Mouse (Mus musculus): ENCODE results near the gene Wwox. TPM values are rescaled to one million over a fixed set of nuclear protein-coding genes. Genes with fewer than 3 reads are reported as not detected.

Wwox gene
- polyA plus RNA-seq, 1 experiment from 2014 or later, result 13.8 TPM

GRCm38 (mm10) chr8:114548837-114549236, 109.4 kb downstream of the Wwox start:
- no peak overlapping the region for H3K9ac ChIP-seq (replicated peaks; ENCODE audit: low read depth, low read length)
- no peaks in the 10 kb centered on the region for H3K36me3 ChIP-seq (ENCODE audit: control insufficient read depth, insufficient read depth, low read length)
- H3K9me3 ChIP-seq (ENCODE audit: control insufficient read depth, low read length), result no peaks in the 10 kb centered on the region
- no peak for ATAC-seq (ENCODE audit: low read depth)
- no peaks in the 10 kb centered on the region for H3K4me1 ChIP-seq (ENCODE audit: control insufficient read depth, insufficient read depth, low read length)
- no peak overlapping the region for H3K4me3 ChIP-seq (ENCODE audit: low read depth, low read length)
- H3K4me2 ChIP-seq (ENCODE audit: low read depth, low read length), result no peak overlapping the region
- no peak overlapping the region for H3K27ac ChIP-seq (ENCODE audit: low read depth, low read length)
- H3K27me3 ChIP-seq (ENCODE audit: control insufficient read depth, insufficient read depth, low read length), result no peaks in the 10 kb centered on the region
- 88% methylated on average over 6 of the region's 6 CpGs for WGBS

- Histone ChIP-seq H3K9me3 (ENCODE audit: control insufficient read depth, low read length) (no peaks in the 10 kb centered on the region), H3K36me3 (ENCODE audit: control insufficient read depth, insufficient read depth, low read length) (no peaks in the 10 kb centered on the region), H3K9ac (replicated peaks; ENCODE audit: low read depth, low read length) (no peak overlapping the region), H3K4me1 (ENCODE audit: control insufficient read depth, insufficient read depth, low read length) (no peaks in the 10 kb centered on the region), H3K27me3 (ENCODE audit: control insufficient read depth, insufficient read depth, low read length) (no peaks in the 10 kb centered on the region), H3K4me2 (ENCODE audit: low read depth, low read length) (no peak overlapping the region), H3K27ac (ENCODE audit: low read depth, low read length) (no peak overlapping the region), H3K4me3 (ENCODE audit: low read depth, low read length) (no peak overlapping the region)
- ATAC-seq (ENCODE audit: low read depth), result no peak
- 74% methylated on average over 7 of the region's 7 CpGs for WGBS
Measured at GRCm38 (mm10) chr8:114550029-114550428, 110.6 kb downstream of the Wwox start.

- no peaks in the 10 kb centered on the region for H3K27me3 ChIP-seq (ENCODE audit: control insufficient read depth, insufficient read depth, low read length)
- no peaks in the 10 kb centered on the region for H3K36me3 ChIP-seq (ENCODE audit: control insufficient read depth, insufficient read depth, low read length)
- no peak overlapping the region for H3K4me2 ChIP-seq (ENCODE audit: low read depth, low read length)
- H3K9me3 ChIP-seq (ENCODE audit: control insufficient read depth, low read length), result no peaks in the 10 kb centered on the region
- 59% methylated on average over 3 of the region's 3 CpGs for WGBS
- ATAC-seq (ENCODE audit: low read depth), result no peak
- H3K27ac ChIP-seq (ENCODE audit: low read depth, low read length), result no peak overlapping the region
- no peaks in the 10 kb centered on the region for H3K4me1 ChIP-seq (ENCODE audit: control insufficient read depth, insufficient read depth, low read length)
- H3K9ac ChIP-seq (replicated peaks; ENCODE audit: low read depth, low read length), result no peak overlapping the region
- H3K4me3 ChIP-seq (ENCODE audit: low read depth, low read length), result no peak overlapping the region
Measured at GRCm38 (mm10) chr8:114552606-114553005, 113.2 kb downstream of the Wwox start.

- no peak overlapping the region for H3K9ac ChIP-seq (replicated peaks; ENCODE audit: low read depth, low read length)
Measured at GRCm38 (mm10) chr8:114554966-114555365, 115.5 kb downstream of the Wwox start.

GRCm38 (mm10) chr8:114555491-114556202, 116.2 kb downstream of the Wwox start:
- Histone ChIP-seq H3K4me1 (ENCODE audit: control insufficient read depth, insufficient read depth, low read length) (no peaks in the 10 kb centered on the region), H3K9me3 (ENCODE audit: control insufficient read depth, low read length) (no peaks in the 10 kb centered on the region), H3K27ac (ENCODE audit: low read depth, low read length) (no peak overlapping the region), H3K4me3 (ENCODE audit: low read depth, low read length) (no peak overlapping the region), H3K9ac (replicated peaks; ENCODE audit: low read depth, low read length) (no peak overlapping the region), H3K27me3 (ENCODE audit: control insufficient read depth, insufficient read depth, low read length) (no peaks in the 10 kb centered on the region), H3K4me2 (ENCODE audit: low read depth, low read length) (no peak overlapping the region), H3K36me3 (ENCODE audit: control insufficient read depth, insufficient read depth, low read length) (no peaks in the 10 kb centered on the region)
- whole genome bisulfite sequencing, result 92% methylated on average over 6 of the region's 6 CpGs
- ATAC-seq (ENCODE audit: low read depth), result no peak

More at GRCm38 (mm10) chr8:114554966-114555365, 115.5 kb downstream of the Wwox start:
- no peaks in the 10 kb centered on the region for H3K4me1 ChIP-seq (ENCODE audit: control insufficient read depth, insufficient read depth, low read length)
- no peak overlapping the region for H3K27ac ChIP-seq (ENCODE audit: low read depth, low read length)
- H3K36me3 ChIP-seq (ENCODE audit: control insufficient read depth, insufficient read depth, low read length), result no peaks in the 10 kb centered on the region
- H3K4me3 ChIP-seq (ENCODE audit: low read depth, low read length), result no peak overlapping the region
- ATAC-seq (ENCODE audit: low read depth), result no peak
- H3K9me3 ChIP-seq (ENCODE audit: control insufficient read depth, low read length), result no peaks in the 10 kb centered on the region
- no peaks in the 10 kb centered on the region for H3K27me3 ChIP-seq (ENCODE audit: control insufficient read depth, insufficient read depth, low read length)
- 80% methylated on average over 15 of the region's 15 CpGs for WGBS
- no peak overlapping the region for H3K4me2 ChIP-seq (ENCODE audit: low read depth, low read length)

GRCm38 (mm10) chr8:114561191-114561590, 121.7 kb downstream of the Wwox start:
- Histone ChIP-seq H3K9me3 (ENCODE audit: control insufficient read depth, low read length) (no peaks in the 10 kb centered on the region), H3K4me3 (ENCODE audit: low read depth, low read length) (no peak overlapping the region), H3K36me3 (ENCODE audit: control insufficient read depth, insufficient read depth, low read length) (no peaks in the 10 kb centered on the region), H3K4me1 (ENCODE audit: control insufficient read depth, insufficient read depth, low read length) (no peaks in the 10 kb centered on the region), H3K27ac (ENCODE audit: low read depth, low read length) (no peak overlapping the region), H3K4me2 (ENCODE audit: low read depth, low read length) (no peak overlapping the region), H3K9ac (replicated peaks; ENCODE audit: low read depth, low read length) (no peak overlapping the region), H3K27me3 (ENCODE audit: control insufficient read depth, insufficient read depth, low read length) (no peaks in the 10 kb centered on the region)
- no peak for ATAC-seq (ENCODE audit: low read depth)
- WGBS, result 86% methylated on average over 8 of the region's 8 CpGs

GRCm38 (mm10) chr8:114562486-114562885, 123.0 kb downstream of the Wwox start:
- Histone ChIP-seq H3K4me3 (ENCODE audit: low read depth, low read length) (no peak overlapping the region), H3K4me2 (ENCODE audit: low read depth, low read length) (no peak overlapping the region), H3K27ac (ENCODE audit: low read depth, low read length) (no peak overlapping the region), H3K9ac (replicated peaks; ENCODE audit: low read depth, low read length) (no peak overlapping the region), H3K9me3 (ENCODE audit: control insufficient read depth, low read length) (no peaks in the 10 kb centered on the region), H3K27me3 (ENCODE audit: control insufficient read depth, insufficient read depth, low read length) (no peaks in the 10 kb centered on the region), H3K36me3 (ENCODE audit: control insufficient read depth, insufficient read depth, low read length) (no peaks in the 10 kb centered on the region), H3K4me1 (ENCODE audit: control insufficient read depth, insufficient read depth, low read length) (no peaks in the 10 kb centered on the region)
- WGBS, result 57% methylated on average over 13 of the region's 13 CpGs
- no peak for ATAC-seq (ENCODE audit: low read depth)

GRCm38 (mm10) chr8:114563361-114563760, 123.9 kb downstream of the Wwox start:
- no peak overlapping the region for H3K4me3 ChIP-seq (ENCODE audit: low read depth, low read length)
- no peak for ATAC-seq (ENCODE audit: low read depth)
- no peaks in the 10 kb centered on the region for H3K36me3 ChIP-seq (ENCODE audit: control insufficient read depth, insufficient read depth, low read length)
- no peak overlapping the region for H3K27ac ChIP-seq (ENCODE audit: low read depth, low read length)
- no peaks in the 10 kb centered on the region for H3K4me1 ChIP-seq (ENCODE audit: control insufficient read depth, insufficient read depth, low read length)
- no peak overlapping the region for H3K9ac ChIP-seq (replicated peaks; ENCODE audit: low read depth, low read length)
- H3K9me3 ChIP-seq (ENCODE audit: control insufficient read depth, low read length), result no peaks in the 10 kb centered on the region
- H3K4me2 ChIP-seq (ENCODE audit: low read depth, low read length), result no peak overlapping the region
- WGBS, result 75% methylated on average over 7 of the region's 7 CpGs
- no peaks in the 10 kb centered on the region for H3K27me3 ChIP-seq (ENCODE audit: control insufficient read depth, insufficient read depth, low read length)

- H3K4me2 ChIP-seq (ENCODE audit: low read depth, low read length), result no peak overlapping the region
- H3K9ac ChIP-seq (replicated peaks; ENCODE audit: low read depth, low read length), result no peak overlapping the region
- no peak overlapping the region for H3K4me3 ChIP-seq (ENCODE audit: low read depth, low read length)
- no peak overlapping the region for H3K27ac ChIP-seq (ENCODE audit: low read depth, low read length)
- H3K27me3 ChIP-seq (ENCODE audit: control insufficient read depth, insufficient read depth, low read length), result no peaks in the 10 kb centered on the region
- H3K4me1 ChIP-seq (ENCODE audit: control insufficient read depth, insufficient read depth, low read length), result no peaks in the 10 kb centered on the region
- no peaks in the 10 kb centered on the region for H3K9me3 ChIP-seq (ENCODE audit: control insufficient read depth, low read length)
- ATAC-seq (ENCODE audit: low read depth), result no peak
- 53% methylated on average over 6 of the region's 6 CpGs for WGBS
- no peaks in the 10 kb centered on the region for H3K36me3 ChIP-seq (ENCODE audit: control insufficient read depth, insufficient read depth, low read length)
Measured at GRCm38 (mm10) chr8:114564036-114564435, 124.6 kb downstream of the Wwox start.

Data from neural tube, embryonic 14.5 days (tissue).